Mouse (Mus musculus) cerebellum, adult 2 months (tissue): ENCODE measurements around the gene Palm3.

Experiments
- CTCF ChIP-seq: fragments of 200-500 bp; IDR thresholded peaks from 2 replicates; pipeline ENCODE4 v1.5.1; 2011; ENCODE audit warnings: low read depth, mild to moderate bottlenecking, control low read depth, low read length, moderate library complexity, borderline replicate concordance; ENCODE audit not compliant: insufficient read depth
- POLR2A ChIP-seq: fragments of 200-500 bp; IDR thresholded peaks from 2 replicates; pipeline ENCODE4 v1.6.1; 2011; ENCODE audit warnings: low read length, control low read depth, borderline replicate concordance; ENCODE audit not compliant: insufficient read depth

DNA sequence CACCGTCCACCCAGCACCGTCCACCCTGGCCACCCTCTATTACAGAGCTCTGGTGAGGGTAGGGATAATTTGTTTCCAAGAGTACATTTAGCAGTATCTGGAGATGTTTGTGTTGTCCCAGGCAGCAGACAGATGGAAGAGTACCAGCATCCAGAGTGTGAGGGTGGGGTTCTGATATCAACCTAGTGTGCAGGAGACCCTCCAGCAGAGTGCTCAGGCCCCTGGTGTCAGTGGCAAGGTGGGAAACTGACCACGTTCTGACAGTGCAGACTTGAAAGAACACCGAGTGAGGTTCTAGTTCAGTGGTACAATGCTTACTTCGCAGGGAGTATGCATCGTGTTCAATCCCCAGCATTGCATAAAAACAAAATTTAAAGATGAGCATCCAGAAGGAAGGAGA is 49.6 kb upstream of the Palm3 start:
- TF ChIP-seq POLR2A (no peak), CTCF (no peak)
